Mouse (Mus musculus): ENCODE results near the gene Tlr9. TPM values are rescaled to one million over a fixed set of nuclear protein-coding genes. Genes with fewer than 3 reads are reported as not detected.

Tlr9 gene
- polyA plus RNA-seq, 1 experiment from 2014 or later = not detected

DNA sequence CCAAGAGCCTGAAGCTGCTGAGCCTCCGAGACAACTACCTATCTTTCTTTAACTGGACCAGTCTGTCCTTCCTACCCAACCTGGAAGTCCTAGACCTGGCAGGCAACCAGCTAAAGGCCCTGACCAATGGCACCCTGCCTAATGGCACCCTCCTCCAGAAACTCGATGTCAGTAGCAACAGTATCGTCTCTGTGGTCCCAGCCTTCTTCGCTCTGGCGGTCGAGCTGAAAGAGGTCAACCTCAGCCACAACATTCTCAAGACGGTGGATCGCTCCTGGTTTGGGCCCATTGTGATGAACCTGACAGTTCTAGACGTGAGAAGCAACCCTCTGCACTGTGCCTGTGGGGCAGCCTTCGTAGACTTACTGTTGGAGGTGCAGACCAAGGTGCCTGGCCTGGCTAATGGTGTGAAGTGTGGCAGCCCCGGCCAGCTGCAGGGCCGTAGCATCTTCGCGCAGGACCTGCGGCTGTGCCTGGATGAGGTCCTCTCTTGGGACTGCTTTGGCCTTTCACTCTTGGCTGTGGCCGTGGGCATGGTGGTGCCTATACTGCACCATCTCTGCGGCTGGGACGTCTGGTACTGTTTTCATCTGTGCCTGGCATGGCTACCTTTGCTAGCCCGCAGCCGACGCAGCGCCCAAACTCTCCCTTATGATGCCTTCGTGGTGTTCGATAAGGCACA, 3.2 kb downstream of the Tlr9 start:
- WGBS = 61% methylated on average over 24 of the region's 24 CpGs
- 0 out of 2 replicates have a peak, but pooled peaks have one; percentile 22 for ATAC-seq (ENCODE audit: low FRiP score)
- Histone ChIP-seq H3K27ac (ENCODE audit: low read depth, low read length) (no peak overlapping the region), H3K9ac (ENCODE audit: low read depth, low read length) (peak overlapping the region; percentile 54), H3K4me3 (ENCODE audit: low read depth, low read length) (peak overlapping the region; percentile 34), H3K9me3 (ENCODE audit: control insufficient read depth, low read length) (no peaks in the 10 kb centered on the region), H3K4me1 (replicated peaks; ENCODE audit: control insufficient read depth, insufficient read depth, low read length) (no peaks in the 10 kb centered on the region; the same call in 1 of the 2 replicates), H3K27me3 (ENCODE audit: control insufficient read depth, insufficient read depth, low read length) (peaks cover 4% of the 10 kb centered on the region; the same call in 1 of the 2 replicates), H3K36me3 (ENCODE audit: control insufficient read depth, insufficient read depth, low read length) (no peaks in the 10 kb centered on the region), H3K4me2 (replicated peaks; ENCODE audit: low read depth, low read length) (peak overlapping the region; percentile 70)
- DNase-seq (ENCODE audit: low spot score) = no peak

DNA sequence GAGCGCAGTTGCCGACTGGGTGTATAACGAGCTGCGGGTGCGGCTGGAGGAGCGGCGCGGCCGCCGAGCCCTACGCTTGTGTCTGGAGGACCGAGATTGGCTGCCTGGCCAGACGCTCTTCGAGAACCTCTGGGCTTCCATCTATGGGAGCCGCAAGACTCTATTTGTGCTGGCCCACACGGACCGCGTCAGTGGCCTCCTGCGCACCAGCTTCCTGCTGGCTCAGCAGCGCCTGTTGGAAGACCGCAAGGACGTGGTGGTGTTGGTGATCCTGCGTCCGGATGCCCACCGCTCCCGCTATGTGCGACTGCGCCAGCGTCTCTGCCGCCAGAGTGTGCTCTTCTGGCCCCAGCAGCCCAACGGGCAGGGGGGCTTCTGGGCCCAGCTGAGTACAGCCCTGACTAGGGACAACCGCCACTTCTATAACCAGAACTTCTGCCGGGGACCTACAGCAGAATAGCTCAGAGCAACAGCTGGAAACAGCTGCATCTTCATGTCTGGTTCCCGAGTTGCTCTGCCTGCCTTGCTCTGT, 3.8 kb downstream of the Tlr9 start:
- 10% methylated on average over 34 of the region's 34 CpGs for WGBS
- no peak overlapping the region for H3K27ac ChIP-seq (ENCODE audit: low read depth, low read length)
- H3K4me2 ChIP-seq (replicated peaks; ENCODE audit: low read depth, low read length) = peak overlapping the region; percentile 70
- peak overlapping the region; percentile 54 for H3K9ac ChIP-seq (ENCODE audit: low read depth, low read length)
- no peaks in the 10 kb centered on the region; the same call in 1 of the 2 replicates for H3K4me1 ChIP-seq (replicated peaks; ENCODE audit: control insufficient read depth, insufficient read depth, low read length)
- peak overlapping the region; percentile 34 for H3K4me3 ChIP-seq (ENCODE audit: low read depth, low read length)
- H3K36me3 ChIP-seq (ENCODE audit: control insufficient read depth, insufficient read depth, low read length) = no peaks in the 10 kb centered on the region
- peaks cover 4% of the 10 kb centered on the region; the same call in 1 of the 2 replicates for H3K27me3 ChIP-seq (ENCODE audit: control insufficient read depth, insufficient read depth, low read length)
- DNase-seq (ENCODE audit: low spot score) (peak; percentile 63), ATAC-seq (ENCODE audit: low FRiP score) (peak; percentile 77)
- H3K9me3 ChIP-seq (ENCODE audit: control insufficient read depth, low read length) = no peaks in the 10 kb centered on the region

DNA sequence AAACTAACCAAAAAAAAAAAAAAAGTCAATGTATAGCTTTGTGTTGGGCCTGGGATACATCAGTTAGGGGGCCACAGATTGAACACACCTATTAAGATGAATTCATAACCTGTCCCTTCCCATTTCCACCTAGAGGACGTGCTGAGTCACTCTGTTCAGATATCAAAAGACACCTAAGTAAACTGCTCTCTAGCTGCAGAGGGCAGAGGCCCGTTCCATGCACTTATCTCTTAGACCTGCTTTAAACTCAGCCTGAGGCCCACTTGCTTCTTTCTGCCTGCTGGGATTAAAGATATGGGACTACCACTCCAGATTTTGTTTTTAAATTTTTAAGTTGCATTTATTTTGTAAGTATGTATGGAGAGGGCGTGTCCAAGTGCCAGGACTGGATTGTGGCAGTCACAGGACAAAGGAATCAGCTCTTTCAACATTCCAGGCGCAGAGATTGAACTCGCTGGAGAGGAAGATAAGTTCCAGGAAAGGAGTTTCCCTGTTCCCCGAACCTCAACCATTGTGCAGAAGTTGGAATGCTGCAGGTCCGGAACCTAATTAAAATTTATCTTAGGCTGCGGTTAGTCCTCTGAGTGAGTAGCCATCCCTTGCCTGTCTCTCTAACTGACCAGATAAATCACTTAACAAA, 5.5 kb downstream of the Tlr9 start:
- Histone ChIP-seq H3K4me3 (ENCODE audit: low read depth, low read length) (no peak overlapping the region), H3K4me2 (replicated peaks; ENCODE audit: low read depth, low read length) (no peak overlapping the region), H3K27ac (ENCODE audit: low read depth, low read length) (no peak overlapping the region), H3K27me3 (ENCODE audit: control insufficient read depth, insufficient read depth, low read length) (peaks cover 4% of the 10 kb centered on the region; the same call in 1 of the 2 replicates), H3K4me1 (replicated peaks; ENCODE audit: control insufficient read depth, insufficient read depth, low read length) (no peaks in the 10 kb centered on the region; the same call in 1 of the 2 replicates), H3K9ac (ENCODE audit: low read depth, low read length) (no peak overlapping the region), H3K36me3 (ENCODE audit: control insufficient read depth, insufficient read depth, low read length) (no peaks in the 10 kb centered on the region; the same call in 1 of the 2 replicates), H3K9me3 (ENCODE audit: control insufficient read depth, low read length) (no peaks in the 10 kb centered on the region)
- ATAC-seq (ENCODE audit: low FRiP score) = no peak
- WGBS = 75% methylated on average over 8 of the region's 8 CpGs
- no peak for DNase-seq (ENCODE audit: low spot score)

DNA sequence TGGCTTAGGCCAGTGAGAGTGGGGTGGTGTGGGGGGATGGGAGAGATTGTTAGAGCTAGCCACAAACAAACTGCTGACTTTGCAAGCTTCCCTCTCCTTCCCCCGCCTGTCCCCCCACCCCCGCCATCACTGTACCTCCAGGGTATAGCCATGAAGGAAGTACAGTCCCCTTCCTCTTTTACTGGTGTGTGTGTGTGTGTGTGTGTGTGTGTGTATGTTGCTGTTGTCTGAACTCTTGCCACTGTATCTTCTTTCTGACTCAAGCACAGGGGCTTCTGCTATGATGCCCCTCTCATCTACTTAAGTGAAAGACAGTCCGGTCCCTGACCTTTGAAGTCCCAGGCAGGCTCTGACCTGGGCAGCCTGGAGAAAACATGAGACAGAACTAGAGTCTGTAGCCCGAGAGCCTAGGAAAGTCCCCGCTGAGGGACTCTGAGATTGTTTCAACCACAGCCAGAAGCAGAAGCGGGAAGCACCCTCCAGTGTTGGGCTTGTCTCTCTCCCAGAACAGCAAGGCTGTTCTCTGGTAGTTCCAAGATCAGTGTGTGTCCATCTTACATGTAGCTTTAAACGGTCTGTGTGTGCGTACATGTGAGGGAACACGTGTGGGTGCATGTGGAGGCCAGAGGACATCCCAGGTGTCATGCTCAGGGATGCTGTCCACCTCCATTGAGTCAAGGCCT, 7.8 kb downstream of the Tlr9 start:
- no peaks in the 10 kb centered on the region for H3K9me3 ChIP-seq (ENCODE audit: control insufficient read depth, low read length)
- peaks cover 4% of the 10 kb centered on the region; the same call in 1 of the 2 replicates for H3K27me3 ChIP-seq (ENCODE audit: control insufficient read depth, insufficient read depth, low read length)
- no peaks in the 10 kb centered on the region; the same call in 1 of the 2 replicates for H3K4me1 ChIP-seq (replicated peaks; ENCODE audit: control insufficient read depth, insufficient read depth, low read length)
- H3K4me2 ChIP-seq (replicated peaks; ENCODE audit: low read depth, low read length) = no peak overlapping the region
- H3K4me3 ChIP-seq (ENCODE audit: low read depth, low read length) = no peak overlapping the region
- H3K27ac ChIP-seq (ENCODE audit: low read depth, low read length) = no peak overlapping the region
- DNase-seq (ENCODE audit: low spot score) (no peak), ATAC-seq (ENCODE audit: low FRiP score) (no peak)
- WGBS = 81% methylated on average over 9 of the region's 9 CpGs
- H3K9ac ChIP-seq (ENCODE audit: low read depth, low read length) = no peak overlapping the region
- H3K36me3 ChIP-seq (ENCODE audit: control insufficient read depth, insufficient read depth, low read length) = peaks cover 4% of the 10 kb centered on the region

DNA sequence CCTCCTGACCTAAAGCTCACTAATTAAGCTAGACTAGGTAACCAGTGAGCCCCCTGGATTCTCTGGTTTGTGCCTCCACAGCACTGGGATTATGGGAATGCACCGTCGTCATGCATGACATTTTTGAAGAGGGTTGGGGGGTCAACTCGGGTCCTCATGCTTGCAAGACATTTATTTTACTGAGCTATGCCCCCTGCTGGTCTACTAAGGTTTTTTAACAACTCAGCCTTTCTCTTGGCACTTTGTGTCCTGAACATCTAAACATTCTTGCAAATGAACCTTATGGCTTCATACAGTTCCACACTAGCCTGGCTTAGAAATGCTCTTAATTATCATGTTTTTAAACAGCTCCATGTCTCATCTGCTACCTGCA, 8.3 kb downstream of the Tlr9 start:
- DNase-seq (ENCODE audit: low spot score) (no peak), ATAC-seq (ENCODE audit: low FRiP score) (no peak)

DNA sequence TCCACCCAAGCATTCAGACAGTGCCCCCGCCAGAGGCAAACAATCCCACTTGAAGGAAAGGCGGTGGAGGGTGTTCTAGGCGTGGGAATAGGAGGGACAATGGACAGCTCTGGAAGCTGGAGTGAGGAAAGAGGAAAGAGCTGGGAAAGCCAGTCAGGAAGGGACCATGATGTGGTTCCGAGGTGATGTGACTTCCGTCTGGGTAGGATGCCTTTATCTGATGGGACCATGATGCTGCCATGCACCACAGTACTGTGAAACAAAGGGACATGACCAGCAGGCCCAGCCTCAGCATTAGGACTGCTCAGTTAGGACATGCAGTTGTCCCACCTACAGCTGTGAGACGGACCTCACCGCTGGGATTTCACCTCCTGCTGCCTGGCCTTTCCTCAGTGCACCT, 8.8 kb downstream of the Tlr9 start:
- ATAC-seq (ENCODE audit: low FRiP score) (no peak), DNase-seq (ENCODE audit: low spot score) (no peak)
- Histone ChIP-seq H3K4me2 (replicated peaks; ENCODE audit: low read depth, low read length) (no peak overlapping the region), H3K27ac (ENCODE audit: low read depth, low read length) (no peak overlapping the region), H3K4me3 (ENCODE audit: low read depth, low read length) (no peak overlapping the region), H3K9me3 (ENCODE audit: control insufficient read depth, low read length) (no peaks in the 10 kb centered on the region), H3K36me3 (ENCODE audit: control insufficient read depth, insufficient read depth, low read length) (peaks cover 4% of the 10 kb centered on the region), H3K27me3 (ENCODE audit: control insufficient read depth, insufficient read depth, low read length) (peaks cover 2% of the 10 kb centered on the region; the same call in 1 of the 2 replicates), H3K4me1 (replicated peaks; ENCODE audit: control insufficient read depth, insufficient read depth, low read length) (no peaks in the 10 kb centered on the region), H3K9ac (ENCODE audit: low read depth, low read length) (no peak overlapping the region)
- 83% methylated on average over 7 of the region's 7 CpGs for WGBS

More for the DNA sequence above, 8.3 kb downstream of the Tlr9 start:
- H3K4me2 ChIP-seq (replicated peaks; ENCODE audit: low read depth, low read length) = no peak overlapping the region
- no peak overlapping the region for H3K4me3 ChIP-seq (ENCODE audit: low read depth, low read length)
- no peak overlapping the region for H3K9ac ChIP-seq (ENCODE audit: low read depth, low read length)
- H3K27ac ChIP-seq (ENCODE audit: low read depth, low read length) = no peak overlapping the region
- WGBS = 60% methylated on average over 3 of the region's 3 CpGs
- no peaks in the 10 kb centered on the region for H3K9me3 ChIP-seq (ENCODE audit: control insufficient read depth, low read length)
- H3K27me3 ChIP-seq (ENCODE audit: control insufficient read depth, insufficient read depth, low read length) = peaks cover 4% of the 10 kb centered on the region; the same call in 1 of the 2 replicates
- H3K36me3 ChIP-seq (ENCODE audit: control insufficient read depth, insufficient read depth, low read length) = peaks cover 4% of the 10 kb centered on the region
- H3K4me1 ChIP-seq (replicated peaks; ENCODE audit: control insufficient read depth, insufficient read depth, low read length) = no peaks in the 10 kb centered on the region; the same call in 1 of the 2 replicates

DNA sequence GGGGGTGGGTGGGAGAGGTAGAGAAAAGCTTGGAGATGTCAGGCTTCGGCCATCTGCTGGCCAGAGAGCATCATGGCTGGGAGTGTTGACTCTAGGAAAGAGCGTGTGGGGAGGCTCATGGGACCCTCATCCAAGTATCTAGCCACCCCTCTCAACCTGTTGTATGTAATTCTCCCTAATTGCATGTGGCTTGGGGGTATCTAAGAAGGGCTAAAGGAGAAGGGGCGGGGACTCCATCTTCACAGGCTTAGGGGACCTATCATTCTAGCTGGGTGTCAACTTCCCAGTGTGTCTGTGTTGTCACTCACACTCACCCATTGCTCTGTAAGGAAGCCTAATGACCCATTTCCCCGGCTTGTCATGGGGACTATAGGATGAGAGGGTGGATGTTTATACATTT, 9.4 kb downstream of the Tlr9 start:
- Histone ChIP-seq H3K27ac (ENCODE audit: low read depth, low read length) (no peak overlapping the region), H3K9ac (ENCODE audit: low read depth, low read length) (no peak overlapping the region), H3K4me3 (ENCODE audit: low read depth, low read length) (no peak overlapping the region), H3K9me3 (ENCODE audit: control insufficient read depth, low read length) (no peaks in the 10 kb centered on the region), H3K4me1 (replicated peaks; ENCODE audit: control insufficient read depth, insufficient read depth, low read length) (no peaks in the 10 kb centered on the region), H3K4me2 (replicated peaks; ENCODE audit: low read depth, low read length) (no peak overlapping the region), H3K36me3 (ENCODE audit: control insufficient read depth, insufficient read depth, low read length) (peaks cover 6% of the 10 kb centered on the region), H3K27me3 (ENCODE audit: control insufficient read depth, insufficient read depth, low read length) (no peaks in the 10 kb centered on the region; the same call in 1 of the 2 replicates)
- DNase-seq (ENCODE audit: low spot score) = no peak
- 88% methylated on average over 4 of the region's 4 CpGs for WGBS
- no peak for ATAC-seq (ENCODE audit: low FRiP score)

DNA sequence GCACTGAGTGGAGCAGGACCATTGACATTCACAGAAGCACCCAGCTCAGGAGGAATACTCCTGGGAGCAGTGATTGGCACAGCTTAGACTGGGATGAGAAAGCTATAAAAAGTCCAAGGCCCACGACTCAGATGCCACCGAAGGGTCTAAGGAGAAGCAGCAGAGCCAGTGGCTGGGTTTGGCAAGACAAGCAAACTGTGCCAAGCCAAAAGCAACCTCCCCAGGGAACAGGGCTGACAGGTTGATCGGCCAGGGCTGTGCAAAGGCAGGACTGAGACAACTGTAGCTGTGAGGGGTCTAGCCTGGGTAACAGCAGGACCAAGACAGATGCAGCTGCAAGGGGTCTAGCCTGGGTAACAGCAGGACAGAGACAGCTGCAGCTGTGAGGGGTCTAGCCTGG, 10.6 kb downstream of the Tlr9 start:
- H3K4me1 ChIP-seq (replicated peaks; ENCODE audit: control insufficient read depth, insufficient read depth, low read length) = no peaks in the 10 kb centered on the region
- no peak for ATAC-seq (ENCODE audit: low FRiP score)
- no peaks in the 10 kb centered on the region for H3K9me3 ChIP-seq (ENCODE audit: control insufficient read depth, low read length)
- H3K9ac ChIP-seq (ENCODE audit: low read depth, low read length) = no peak overlapping the region
- H3K27ac ChIP-seq (ENCODE audit: low read depth, low read length) = no peak overlapping the region
- no peak for DNase-seq (ENCODE audit: low spot score)
- no peak overlapping the region for H3K4me3 ChIP-seq (ENCODE audit: low read depth, low read length)
- peaks cover 8% of the 10 kb centered on the region for H3K36me3 ChIP-seq (ENCODE audit: control insufficient read depth, insufficient read depth, low read length)
- 91% methylated on average over 3 of the region's 3 CpGs for WGBS
- H3K27me3 ChIP-seq (ENCODE audit: control insufficient read depth, insufficient read depth, low read length) = no peaks in the 10 kb centered on the region; the same call in 1 of the 2 replicates
- no peak overlapping the region for H3K4me2 ChIP-seq (replicated peaks; ENCODE audit: low read depth, low read length)

Measured in hindbrain, embryonic 11.5 days (tissue).